Mouse (Mus musculus) kidney, postnatal 36 days (tissue): Measurements from ENCODE around the gene Saal1.
A peak's percentile ranks its signal among the peaks of the same experiment; 100 is the strongest.
"Not testable (repeated sequence)": the region's sequence is repeated elsewhere in the genome, so short reads cannot be mapped to it uniquely, and the experiment has no call there.

Source experiments
- DNase-seq, 2 experiments: peaks; one replicate each; pipeline ENCODE4 v3.0.0; 2021 to 2022; ENCODE audit warnings: mixed read lengths in 2 of 2

Gene Saal1

GRCm38 (mm10) chr7:46686827-46687226, 23.7 kb downstream of the Saal1 start:
- no peak for DNase-seq

GRCm38 (mm10) chr7:46680732-46681131, 29.7 kb downstream of the Saal1 start:
- DNase-seq = no peak

- DNase-seq = not testable (repeated sequence)
Measured at GRCm38 (mm10) chr7:46679044-46679443, 31.4 kb downstream of the Saal1 start.

GRCm38 (mm10) chr7:46678417-46678816, 32.1 kb downstream of the Saal1 start:
- no peak for DNase-seq

- DNase-seq = no peak
Measured at GRCm38 (mm10) chr7:46676808-46677360, 33.6 kb downstream of the Saal1 start.

GRCm38 (mm10) chr7:46675886-46676285, 34.6 kb downstream of the Saal1 start:
- no peak for DNase-seq

- DNase-seq = no peak
Measured at GRCm38 (mm10) chr7:46675061-46675460, 35.4 kb downstream of the Saal1 start.

- DNase-seq = no peak
Measured at GRCm38 (mm10) chr7:46672160-46672672, 38.3 kb downstream of the Saal1 start, which contains the start of gene Tph1. Gene Tph1 (minus strand): TSS chr7:46672537.

GRCm38 (mm10) chr7:46667256-46667655, 43.2 kb downstream of the Saal1 start:
- peak in 1 of 2 experiments; percentile 8 for DNase-seq

- peak; percentile 8 to 55 for DNase-seq
Measured at GRCm38 (mm10) chr7:46665236-46665635, 45.2 kb downstream of the Saal1 start.

GRCm38 (mm10) chr7:46661591-46662090, 48.8 kb downstream of the Saal1 start:
- DNase-seq = no peak

- DNase-seq = no peak
Measured at GRCm38 (mm10) chr7:46652279-46652678, 58.2 kb downstream of the Saal1 start.

GRCm38 (mm10) chr7:46650231-46650630, 60.2 kb downstream of the Saal1 start:
- DNase-seq = not testable (repeated sequence)

- DNase-seq = no peak
Measured at GRCm38 (mm10) chr7:46648431-46649140, 61.9 kb downstream of the Saal1 start.

GRCm38 (mm10) chr7:46643172-46643571, 67.3 kb downstream of the Saal1 start:
- peak; percentile 15 to 22 for DNase-seq

GRCm38 (mm10) chr7:46640062-46640461, 70.4 kb downstream of the Saal1 start:
- DNase-seq = no peak

- peak; percentile 91 to 95 for DNase-seq
Measured at GRCm38 (mm10) chr7:46639692-46640031, 70.8 kb downstream of the Saal1 start, which contains the start of gene Sergef. Gene Sergef (minus strand): TSS chr7:46639807.

- DNase-seq = peak in 1 of 2 experiments; percentile 13
Measured at GRCm38 (mm10) chr7:46638889-46639691, 71.4 kb downstream of the Saal1 start.
